Mouse (Mus musculus): ENCODE results near the gene Gon4l. TPM values are rescaled to one million over a fixed set of nuclear protein-coding genes. Genes with fewer than 3 reads are reported as not detected.
A peak's percentile ranks its signal among the peaks of the same experiment; 100 is the strongest.
"Not testable (repeated sequence)": the region's sequence is repeated elsewhere in the genome, so short reads cannot be mapped to it uniquely, and the experiment has no call there.

The Gon4l gene
- polyA plus RNA-seq, 1 experiment from 2014 or later = 14.9 TPM

- Histone ChIP-seq H3K36me3 (peaks cover 87% of the 10 kb centered on the region), H3K27ac (no peak overlapping the region), H3K4me2 (replicated peaks) (no peak overlapping the region), H3K4me3 (replicated peaks) (no peak overlapping the region), H3K9me3 (no peaks in the 10 kb centered on the region), H3K9ac (replicated peaks) (no peak overlapping the region), H3K27me3 (no peaks in the 10 kb centered on the region), H3K4me1 (replicated peaks) (no peaks in the 10 kb centered on the region)
- WGBS = 95% methylated on average over 3 of the region's 3 CpGs
- ATAC-seq = no peak
These were observed 27.1 kb downstream of the Gon4l start for GRCm38 (mm10) chr3:88862129-88862528.

GRCm38 (mm10) chr3:88866735-88867134, 31.7 kb downstream of the Gon4l start:
- H3K27me3 ChIP-seq; H3K4me1 ChIP-seq (replicated peaks); H3K27ac ChIP-seq; H3K4me3 ChIP-seq (replicated peaks); ATAC-seq; H3K4me2 ChIP-seq (replicated peaks); H3K9me3 ChIP-seq; H3K9ac ChIP-seq (replicated peaks): not testable (repeated sequence)
- WGBS = no CpG with 5 or more reads among the region's 3 CpGs
- peaks cover 45% of the 10 kb centered on the region for H3K36me3 ChIP-seq

- H3K27me3 ChIP-seq; H3K9ac ChIP-seq (replicated peaks); ATAC-seq; H3K4me1 ChIP-seq (replicated peaks); H3K4me3 ChIP-seq (replicated peaks); H3K4me2 ChIP-seq (replicated peaks); H3K9me3 ChIP-seq; H3K27ac ChIP-seq: not testable (repeated sequence)
- peaks cover 40% of the 10 kb centered on the region for H3K36me3 ChIP-seq
- WGBS = no CpG with 5 or more reads among the region's 8 CpGs
These were observed 32.1 kb downstream of the Gon4l start for GRCm38 (mm10) chr3:88867177-88867576.

- peaks cover 29% of the 10 kb centered on the region for H3K36me3 ChIP-seq
- WGBS = 94% methylated on average over 2 of the region's 4 CpGs
- not testable (repeated sequence) for H3K4me3 ChIP-seq (replicated peaks); H3K27me3 ChIP-seq; H3K4me2 ChIP-seq (replicated peaks); H3K27ac ChIP-seq; H3K9ac ChIP-seq (replicated peaks); ATAC-seq; H3K4me1 ChIP-seq (replicated peaks); H3K9me3 ChIP-seq
These were observed 33.4 kb downstream of the Gon4l start for GRCm38 (mm10) chr3:88868449-88868848.

- H3K4me3 ChIP-seq (replicated peaks); H3K9me3 ChIP-seq; H3K4me1 ChIP-seq (replicated peaks); H3K9ac ChIP-seq (replicated peaks); H3K27me3 ChIP-seq; H3K27ac ChIP-seq; ATAC-seq; H3K4me2 ChIP-seq (replicated peaks): not testable (repeated sequence)
- H3K36me3 ChIP-seq = peaks cover 16% of the 10 kb centered on the region; the same call in 1 of the 2 replicates
- 95% methylated on average over 4 of the region's 4 CpGs for WGBS
These were observed 47.5 kb downstream of the Gon4l start for GRCm38 (mm10) chr3:88882536-88882935.

GRCm38 (mm10) chr3:88893011-88893410, 58.0 kb downstream of the Gon4l start:
- not testable (repeated sequence) for H3K9ac ChIP-seq (replicated peaks); H3K4me3 ChIP-seq (replicated peaks); H3K27me3 ChIP-seq; H3K4me2 ChIP-seq (replicated peaks); H3K9me3 ChIP-seq; H3K4me1 ChIP-seq (replicated peaks); H3K27ac ChIP-seq; ATAC-seq
- WGBS = 94% methylated on average over 7 of the region's 7 CpGs
- H3K36me3 ChIP-seq = peaks cover 30% of the 10 kb centered on the region

GRCm38 (mm10) chr3:88904803-88905202, 69.8 kb downstream of the Gon4l start:
- Histone ChIP-seq H3K4me2 (replicated peaks) (no peak overlapping the region), H3K27ac (no peak overlapping the region), H3K27me3 (no peaks in the 10 kb centered on the region), H3K9ac (replicated peaks) (no peak overlapping the region), H3K9me3 (no peaks in the 10 kb centered on the region), H3K4me1 (replicated peaks) (no peaks in the 10 kb centered on the region), H3K36me3 (peaks cover 90% of the 10 kb centered on the region), H3K4me3 (replicated peaks) (no peak overlapping the region)
- ATAC-seq = no peak
- WGBS = 87% methylated on average over 3 of the region's 3 CpGs

- Histone ChIP-seq H3K36me3 (peaks cover 94% of the 10 kb centered on the region), H3K9me3 (no peaks in the 10 kb centered on the region), H3K4me1 (replicated peaks) (no peaks in the 10 kb centered on the region), H3K27me3 (no peaks in the 10 kb centered on the region), H3K4me3 (replicated peaks) (no peak overlapping the region), H3K27ac (no peak overlapping the region), H3K4me2 (replicated peaks) (no peak overlapping the region), H3K9ac (replicated peaks) (no peak overlapping the region)
- 87% methylated on average over 6 of the region's 6 CpGs for WGBS
- ATAC-seq = no peak
These were observed 70.2 kb downstream of the Gon4l start for GRCm38 (mm10) chr3:88905209-88905608.

- no peak overlapping the region for H3K27ac ChIP-seq
- 90% methylated on average over 2 of the region's 2 CpGs for WGBS
- no peak for ATAC-seq
- H3K9ac ChIP-seq (replicated peaks) = no peak overlapping the region
- no peak overlapping the region for H3K4me3 ChIP-seq (replicated peaks)
- H3K4me1 ChIP-seq (replicated peaks) = no peaks in the 10 kb centered on the region
- H3K27me3 ChIP-seq = no peaks in the 10 kb centered on the region
- H3K4me2 ChIP-seq (replicated peaks) = no peak overlapping the region
- no peaks in the 10 kb centered on the region for H3K9me3 ChIP-seq
- peaks cover 97% of the 10 kb centered on the region for H3K36me3 ChIP-seq
These were observed 70.7 kb downstream of the Gon4l start for GRCm38 (mm10) chr3:88905741-88906140.

- Histone ChIP-seq H3K36me3 (peaks cover 99% of the 10 kb centered on the region), H3K27me3 (no peaks in the 10 kb centered on the region), H3K4me3 (replicated peaks) (no peak overlapping the region), H3K9ac (replicated peaks) (no peak overlapping the region), H3K27ac (no peak overlapping the region), H3K9me3 (no peaks in the 10 kb centered on the region), H3K4me2 (replicated peaks) (no peak overlapping the region), H3K4me1 (replicated peaks) (no peaks in the 10 kb centered on the region)
- no peak for ATAC-seq
- WGBS = 92% methylated on average over 6 of the region's 6 CpGs
These were observed 71.5 kb downstream of the Gon4l start for GRCm38 (mm10) chr3:88906393-88907159.

GRCm38 (mm10) chr3:88912585-88912984, 77.6 kb downstream of the Gon4l start:
- Histone ChIP-seq H3K9ac (replicated peaks) (no peak overlapping the region; the same call in 1 of the 2 replicates), H3K36me3 (peaks cover 48% of the 10 kb centered on the region), H3K27ac (no peak overlapping the region), H3K27me3 (no peaks in the 10 kb centered on the region), H3K9me3 (no peaks in the 10 kb centered on the region), H3K4me3 (replicated peaks) (peak overlapping the region; percentile 57), H3K4me1 (replicated peaks) (peaks cover 20% of the 10 kb centered on the region), H3K4me2 (replicated peaks) (peak overlapping the region; percentile 79)
- WGBS = 95% methylated on average over 7 of the region's 7 CpGs
- ATAC-seq = no peak

- H3K9me3 ChIP-seq = no peaks in the 10 kb centered on the region
- H3K4me2 ChIP-seq (replicated peaks) = peak within 1 kb of the TSS; percentile 79
- ATAC-seq = peak; percentile 98
- H3K36me3 ChIP-seq = peaks cover 36% of the 10 kb centered on the region
- H3K27ac ChIP-seq = peak within 1 kb of the TSS; percentile 90
- peak within 1 kb of the TSS; percentile 83 for H3K9ac ChIP-seq (replicated peaks)
- peaks cover 20% of the 10 kb centered on the region for H3K4me1 ChIP-seq (replicated peaks)
- H3K4me3 ChIP-seq (replicated peaks) = peak within 1 kb of the TSS; percentile 57
- WGBS = under 1% methylated on average over 62 of the region's 62 CpGs
- no peaks in the 10 kb centered on the region for H3K27me3 ChIP-seq
These were observed 78.7 kb downstream of the Gon4l start, which contains the start of gene Msto1 for GRCm38 (mm10) chr3:88913511-88914383. Gene Msto1 (minus strand): TSS chr3:88913999.

Measured in midbrain, embryonic 13.5 days (tissue).